ENCODE assay signal across 16 mouse cellular contexts in genomic region chr14:16815096-16815741, GRCm38 (mm10). TPM values are rescaled to one million over a fixed set of nuclear protein-coding genes. Genes with fewer than 3 reads are reported as not detected.
"Had no signal": no experiment of that assay in that cellular context is flagged by ENCODE, and none has a peak within 500 bp of the region (broad histone marks: within the 10 kb centered on the region; RNA-seq: fewer than 3 reads in every experiment).

No protein-coding gene starts in this region.

- H3K4me3 ChIP-seq: limb, embryonic 15.5 days; liver, embryonic 13.5 days; megakaryocyte, embryonic 14.5 days; neural tube, embryonic 12.5 days had no signal

- H3K9ac ChIP-seq: limb, embryonic 15.5 days; liver, embryonic 13.5 days; liver, postnatal 0 days; neural tube, embryonic 12.5 days had no signal

- H3K36me3 ChIP-seq: limb, embryonic 15.5 days; liver, embryonic 13.5 days; neural tube, embryonic 12.5 days had no signal

- H3K27ac ChIP-seq: kidney, postnatal 0 days; limb, embryonic 15.5 days; liver, embryonic 13.5 days; macrophage; neural tube, embryonic 12.5 days had no signal

- H3K4me1 ChIP-seq: limb, embryonic 15.5 days; liver, embryonic 13.5 days; neural tube, embryonic 12.5 days had no signal

- H3K9me3 ChIP-seq: limb, embryonic 15.5 days; liver, embryonic 13.5 days; megakaryocyte, embryonic 14.5 days; neural tube, embryonic 12.5 days had no signal

- ATAC-seq: liver, postnatal 0 days had no signal

- DNase-seq: kidney, adult 11 months; kidney, adult 9 months; kidney, postnatal 36 days; layer of hippocampus, adult 9-11 months; layer of hippocampus, postnatal 36 days; liver, embryonic 13.5 days; liver, postnatal 0 days; lung, postnatal 14 days; thymus, adult 18-20 months; thymus, postnatal 14 days had no signal

- H3K27me3 ChIP-seq: limb, embryonic 15.5 days; liver, embryonic 13.5 days; megakaryocyte, embryonic 14.5 days; neural tube, embryonic 12.5 days had no signal

- H3K4me2 ChIP-seq: limb, embryonic 15.5 days; liver, embryonic 13.5 days; neural tube, embryonic 12.5 days had no signal

RNA-seq across cellular contexts. Expression of gene Rarb, which starts 3.7 kb away (rescaled TPM):
- total RNA-seq: neutrophil, adult 5-6 weeks had no signal
- polyA plus RNA-seq: macrophage had no signal
